Mouse (Mus musculus) midbrain, postnatal 0 days (tissue): ENCODE measurements around the gene Col18a1. TPM values are rescaled to one million over a fixed set of nuclear protein-coding genes. Genes with fewer than 3 reads are reported as not detected.

Source experiments
- ATAC-seq: fragments of 200-750 bp; cut with Nextera tagmentation; 2 replicates; pipeline ENCODE4 v1.8.0; 2017; ENCODE audit warnings: moderate number of reproducible peaks, mild to moderate bottlenecking, moderate TSS enrichment, moderate library complexity; ENCODE audit not compliant: low FRiP score
- DNase-seq: peaks from one replicate; pipeline ENCODE4 v3.0.0-alpha.2; 2015; ENCODE audit warnings: low spot score
- H3K27ac ChIP-seq: fragments of 300-500 bp; sonication (generic); 2 replicates; pipeline ENCODE4 v1.5.1; 2014; ENCODE audit warnings: low read depth, mild to moderate bottlenecking, low read length, mixed read lengths
- H3K27me3 ChIP-seq: fragments of 300-500 bp; sonication (generic); 2 replicates; pipeline ENCODE4 v1.6.1; 2014; ENCODE audit warnings: low read length, control low read depth, mixed read lengths; ENCODE audit not compliant: insufficient read depth
- H3K36me3 ChIP-seq: fragments of 300-500 bp; sonication (generic); 2 replicates; pipeline ENCODE4 v1.6.1; 2014; ENCODE audit warnings: low read length, control low read depth, mixed read lengths; ENCODE audit not compliant: insufficient read depth
- H3K4me1 ChIP-seq: fragments of 300-500 bp; sonication (generic); 2 replicates; pipeline ENCODE4 v1.6.1; 2014; ENCODE audit warnings: mild to moderate bottlenecking, control low read depth, antibody characterized with exemption, low read length, mixed read lengths; ENCODE audit not compliant: insufficient read depth
- H3K4me2 ChIP-seq: fragments of 300-500 bp; sonication (generic); 2 replicates; pipeline ENCODE4 v1.6.1; 2014; ENCODE audit warnings: low read depth, mild to moderate bottlenecking, low read length, mixed read lengths; ENCODE audit not compliant: poor library complexity, severe bottlenecking
- H3K4me3 ChIP-seq: fragments of 300-500 bp; sonication (generic); 2 replicates; pipeline ENCODE4 v1.5.1; 2014; ENCODE audit warnings: low read depth, mild to moderate bottlenecking, low read length, moderate library complexity
- H3K9ac ChIP-seq: fragments of 300-500 bp; sonication (generic); replicated peaks from 2 replicates; pipeline ENCODE4 v1.6.1; 2014; ENCODE audit warnings: mild to moderate bottlenecking, low read length, moderate library complexity, mixed read lengths; ENCODE audit not compliant: poor library complexity, severe bottlenecking
- H3K9me3 ChIP-seq: fragments of 300-500 bp; sonication (generic); 2 replicates; pipeline ENCODE4 v1.6.1; 2016; ENCODE audit warnings: low read length, control low read depth
- CTCF ChIP-seq: IDR thresholded peaks from 2 replicates; pipeline ENCODE4 v1.5.1; 2016; ENCODE audit warnings: antibody characterized with exemption, mild to moderate bottlenecking
- WGBS: fragments of 180-500 bp; shearing (Covaris S2); extraction: QIAGEN DNeasy Blood & Tissue Kit; methylation state at CpG from one replicate; pipeline ENCODE4 v1.1.7; 2014; 5-methylcytosine and 5-hydroxymethylcytosine counted together
- polyA plus RNA-seq: library from polyadenylated mRNA; unstranded; fragments of >200 nt; fragmentation: Nextera tagmentation; extraction: Ambion mirVana; gene quantifications from 2 replicates; pipeline ENCODE4 v1.2.1, GENCODE M21; 2015
- total RNA-seq: library from RNA; depleted of rRNA; stranded (reverse); fragments of >200 nt; gene quantifications from 2 replicates; pipeline ENCODE4 v1.2.3, GENCODE M21; 2014

The Col18a1 gene
- total and polyA plus RNA-seq, 2 experiments from 2014 or later: 15.4 to 30.3 TPM

DNA sequence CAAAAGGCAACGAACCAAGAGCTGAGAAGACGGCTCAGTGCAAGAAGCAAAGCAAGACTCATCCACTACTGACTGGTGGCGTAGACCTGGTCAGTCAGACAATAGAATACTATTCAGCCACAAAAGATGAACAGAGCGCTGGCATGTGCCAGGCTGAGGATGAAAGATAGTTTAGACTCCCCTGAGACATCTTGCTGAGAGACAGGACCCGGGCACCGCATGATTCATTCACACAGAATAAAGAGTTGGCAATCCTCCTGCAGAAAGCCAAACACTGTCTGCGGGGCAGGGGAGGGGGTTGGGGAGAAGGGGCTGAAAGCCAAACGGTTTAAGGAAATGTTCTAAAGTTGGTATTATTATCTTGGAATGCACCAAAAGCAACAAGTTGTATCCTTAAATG is 42.4 kb downstream of the Col18a1 start:
- 47% methylated on average over 8 of the region's 8 CpGs for WGBS
- Histone ChIP-seq H3K9me3 (no peaks in the 10 kb centered on the region), H3K36me3 (no peaks in the 10 kb centered on the region), H3K27ac (no peak overlapping the region), H3K27me3 (no peaks in the 10 kb centered on the region), H3K4me2 (no peak overlapping the region), H3K9ac (no peak overlapping the region), H3K4me3 (no peak overlapping the region), H3K4me1 (no peaks in the 10 kb centered on the region)
- no peak for DNase-seq
- ATAC-seq: no peak
- TF ChIP-seq CTCF: no peak

DNA sequence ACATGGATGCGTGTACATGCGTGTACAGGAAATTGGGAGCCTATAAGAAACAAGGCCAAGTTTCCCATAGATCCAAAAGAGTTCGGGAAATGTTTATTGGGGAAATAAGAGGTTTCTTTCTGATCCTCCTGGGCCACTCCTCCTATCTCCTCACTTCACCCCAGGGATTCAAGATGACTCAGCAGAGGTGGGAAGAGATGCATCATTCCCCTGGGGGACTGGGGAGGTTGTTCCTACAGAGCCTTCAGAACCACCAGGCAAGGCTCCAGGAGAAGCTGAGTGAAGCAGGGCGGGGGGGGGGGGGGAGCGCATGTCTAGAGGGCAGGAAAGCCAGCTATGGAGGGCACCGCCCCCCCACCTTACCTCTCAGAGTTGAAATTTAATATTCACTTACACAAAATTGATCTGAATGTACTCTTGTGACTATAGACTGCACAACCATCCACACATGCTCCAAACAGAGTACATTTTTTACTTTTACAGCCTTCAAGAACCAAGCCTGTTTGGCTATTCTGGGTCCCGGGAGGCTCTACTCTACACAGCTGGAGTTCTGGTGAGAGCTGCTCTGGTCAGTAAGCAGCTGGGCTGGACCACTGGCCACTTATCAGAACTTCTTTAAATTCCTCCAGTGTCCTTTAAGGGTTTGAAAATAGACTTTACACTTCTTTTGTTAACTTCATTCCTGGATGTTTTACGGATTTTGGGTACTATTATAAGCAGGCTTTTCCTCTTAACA is 44.9 kb downstream of the Col18a1 start:
- no peak for ATAC-seq
- H3K36me3 ChIP-seq: no peaks in the 10 kb centered on the region
- H3K4me3 ChIP-seq: no peak overlapping the region
- H3K4me1 ChIP-seq: no peaks in the 10 kb centered on the region
- 92% methylated on average over 8 of the region's 8 CpGs for WGBS
- no peaks in the 10 kb centered on the region for H3K27me3 ChIP-seq
- H3K9me3 ChIP-seq: no peaks in the 10 kb centered on the region
- no peak overlapping the region for H3K9ac ChIP-seq
- DNase-seq: no peak
- no peak for TF ChIP-seq CTCF
- H3K4me2 ChIP-seq: no peak overlapping the region
- H3K27ac ChIP-seq: no peak overlapping the region

DNA sequence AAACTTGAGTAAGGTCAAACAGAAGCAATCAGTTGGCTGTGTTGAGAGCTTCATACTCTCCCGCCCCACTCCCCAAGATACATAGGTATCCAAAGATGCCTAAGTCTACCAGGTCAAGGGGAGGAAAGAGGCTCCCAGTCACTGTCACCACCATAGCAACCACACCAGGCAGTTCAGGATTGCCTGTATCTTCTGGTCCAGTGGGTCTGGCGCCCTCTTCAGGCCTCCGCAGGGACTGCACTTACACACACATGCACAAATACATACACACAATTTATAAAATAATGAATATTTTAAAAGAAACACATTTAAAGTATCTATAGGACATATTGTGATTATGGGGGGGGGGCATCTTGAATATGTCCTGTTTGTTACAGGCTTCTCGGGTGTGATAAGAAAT is 45.8 kb downstream of the Col18a1 start:
- no peaks in the 10 kb centered on the region for H3K4me1 ChIP-seq
- ATAC-seq (no peak), DNase-seq (no peak)
- H3K27me3 ChIP-seq: no peaks in the 10 kb centered on the region
- no peaks in the 10 kb centered on the region for H3K9me3 ChIP-seq
- 82% methylated on average over 4 of the region's 4 CpGs for WGBS
- no peaks in the 10 kb centered on the region for H3K36me3 ChIP-seq
- no peak overlapping the region for H3K9ac ChIP-seq
- H3K4me3 ChIP-seq: no peak overlapping the region
- H3K27ac ChIP-seq: no peak overlapping the region
- no peak overlapping the region for H3K4me2 ChIP-seq
- TF ChIP-seq CTCF: peak; percentile 51

DNA sequence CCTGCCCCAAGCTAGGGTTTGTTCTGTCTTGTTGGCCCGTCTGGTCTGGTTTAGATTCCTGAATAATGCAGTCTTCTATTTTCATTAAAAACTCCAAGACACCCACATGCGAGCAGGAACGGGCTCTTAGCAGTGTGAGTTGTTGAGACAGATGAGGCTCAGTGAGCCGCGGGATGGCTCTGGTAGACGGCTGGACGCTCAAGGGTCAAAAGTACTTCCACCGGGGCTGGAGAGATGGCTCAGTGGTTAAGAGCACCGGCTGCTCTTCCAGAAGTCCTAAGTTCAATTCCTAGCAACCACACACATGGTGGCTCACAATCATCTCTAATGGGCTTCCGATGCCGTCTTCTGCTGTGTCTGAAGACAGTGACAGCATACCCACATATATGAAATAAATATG is 46.9 kb downstream of the Col18a1 start:
- H3K4me3 ChIP-seq: no peak overlapping the region
- H3K36me3 ChIP-seq: no peaks in the 10 kb centered on the region
- H3K27me3 ChIP-seq: no peaks in the 10 kb centered on the region
- no peak overlapping the region for H3K9ac ChIP-seq
- no peak for TF ChIP-seq CTCF
- no peaks in the 10 kb centered on the region for H3K4me1 ChIP-seq
- ATAC-seq: no peak
- 87% methylated on average over 11 of the region's 11 CpGs for whole genome bisulfite sequencing
- no peak overlapping the region for H3K27ac ChIP-seq
- H3K4me2 ChIP-seq: no peak overlapping the region
- DNase-seq: no peak
- no peaks in the 10 kb centered on the region for H3K9me3 ChIP-seq

DNA sequence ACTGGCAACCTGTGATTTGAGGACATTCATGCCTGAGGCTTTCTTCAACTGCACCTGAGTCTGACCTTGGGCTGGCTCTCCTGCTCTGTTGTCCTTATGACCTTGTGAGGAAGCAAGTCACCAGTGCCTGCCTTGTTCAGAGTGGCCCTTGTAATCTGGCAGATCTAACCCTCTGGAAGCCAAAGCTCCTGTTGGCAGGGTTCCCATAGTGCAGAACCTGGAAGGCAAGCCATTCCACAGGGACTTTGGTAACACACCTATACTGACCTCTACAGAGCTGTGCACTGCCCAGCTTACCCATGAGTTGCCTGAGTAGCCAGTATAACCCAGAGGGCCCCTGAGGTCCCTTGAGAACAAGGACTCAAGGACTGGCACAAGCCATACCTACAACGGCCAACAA is 48.0 kb downstream of the Col18a1 start:
- no peaks in the 10 kb centered on the region for H3K9me3 ChIP-seq
- no peak overlapping the region for H3K9ac ChIP-seq
- no peak for ATAC-seq
- no peak overlapping the region for H3K27ac ChIP-seq
- TF ChIP-seq CTCF: no peak
- H3K36me3 ChIP-seq: no peaks in the 10 kb centered on the region
- no peaks in the 10 kb centered on the region for H3K27me3 ChIP-seq
- H3K4me1 ChIP-seq: no peaks in the 10 kb centered on the region
- no peak for DNase-seq
- H3K4me3 ChIP-seq: no peak overlapping the region
- WGBS: 95% methylated on average over 1 of the region's 1 CpGs
- H3K4me2 ChIP-seq: no peak overlapping the region

DNA sequence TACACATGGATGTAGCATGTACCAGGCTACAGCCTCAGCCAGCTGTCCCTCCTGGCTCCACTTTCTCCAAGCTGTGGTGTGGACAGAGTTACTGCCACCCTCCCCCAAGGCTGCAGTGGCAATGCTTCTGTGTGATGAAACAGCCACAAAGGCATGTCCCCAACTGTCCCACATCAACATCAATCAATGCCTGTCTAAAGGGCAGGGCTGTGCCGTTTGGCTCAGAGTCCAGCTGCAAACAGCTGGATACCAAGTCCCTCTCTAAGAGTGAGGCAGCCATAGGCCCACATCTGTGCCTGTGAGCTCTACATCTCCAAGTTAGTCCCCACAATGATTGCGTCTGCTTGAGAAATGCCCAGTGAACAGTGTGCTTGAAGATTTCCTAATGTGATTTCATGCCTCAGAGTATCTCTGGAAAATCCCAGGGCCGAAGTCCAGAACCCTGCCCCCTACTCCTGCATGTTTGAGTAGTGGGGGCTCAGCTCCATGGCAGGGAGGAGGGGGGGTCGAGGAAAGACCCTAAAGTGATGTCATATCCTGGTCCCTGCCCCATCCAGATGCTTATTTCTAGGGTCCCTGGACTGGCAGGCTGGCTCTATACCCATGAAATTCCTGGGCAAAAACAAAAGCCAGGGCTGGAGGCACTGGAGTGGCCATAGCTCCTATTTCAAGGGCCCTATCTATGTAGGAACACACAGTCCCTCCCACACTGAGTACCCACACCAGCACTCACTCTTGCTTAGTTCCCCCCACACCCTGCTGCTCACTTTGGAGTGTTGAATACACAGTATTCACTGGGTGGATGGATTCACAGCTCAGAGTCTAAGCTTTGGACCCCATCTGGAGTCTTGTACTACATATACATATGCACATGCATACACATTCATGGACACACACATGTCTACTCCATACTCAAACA is 49.6 kb downstream of the Col18a1 start:
- Histone ChIP-seq H3K4me3 (no peak overlapping the region), H3K9ac (no peak overlapping the region), H3K27ac (no peak overlapping the region), H3K27me3 (no peaks in the 10 kb centered on the region), H3K9me3 (no peaks in the 10 kb centered on the region), H3K4me1 (no peaks in the 10 kb centered on the region), H3K36me3 (no peaks in the 10 kb centered on the region), H3K4me2 (no peak overlapping the region)
- WGBS: 20% methylated on average over 4 of the region's 4 CpGs
- ATAC-seq (no peak), DNase-seq (no peak)
- TF ChIP-seq CTCF: no peak
